ENCODE assay signal across 11 mouse cellular contexts in the genomic region with DNA sequence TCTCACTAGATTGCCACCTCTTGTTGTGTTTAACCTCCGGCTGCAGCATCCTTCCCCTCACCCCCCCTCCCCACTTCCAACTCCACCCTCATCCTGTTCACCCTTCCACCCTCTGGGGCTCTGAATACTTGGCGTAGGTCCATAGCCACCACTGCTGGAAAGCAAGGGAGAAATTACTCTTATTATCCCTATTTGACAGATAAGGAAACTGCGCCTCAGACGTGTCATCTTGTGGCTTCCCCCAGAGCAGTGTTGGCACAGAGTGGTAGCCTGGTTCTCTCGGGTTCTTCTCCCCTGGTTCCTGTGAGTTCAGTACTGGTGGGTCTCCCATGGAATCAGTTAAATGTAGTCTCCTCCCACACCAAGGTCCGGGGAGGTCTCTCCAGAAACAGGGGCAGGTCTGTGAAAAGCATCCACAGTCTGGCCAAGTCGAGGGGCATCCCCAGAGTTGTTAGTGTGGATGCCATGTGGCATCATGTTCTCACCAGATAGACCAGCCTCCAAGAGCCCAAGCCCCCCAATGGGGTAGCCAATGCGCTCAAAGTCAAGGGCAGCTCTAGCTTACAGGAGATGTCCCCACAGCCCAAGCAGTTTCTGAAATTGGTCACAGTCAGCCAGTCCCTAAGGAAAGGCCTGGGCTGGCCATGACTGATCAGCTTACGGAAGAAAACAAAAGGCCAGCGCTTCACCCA. TPM values are rescaled to one million over a fixed set of nuclear protein-coding genes. Genes with fewer than 3 reads are reported as not detected.
DNase-seq lines count a peak whose midpoint lies in the region; ATAC-seq lines count a peak whose summit lies in the region.
"Had no signal": no experiment of that assay in that cellular context is flagged by ENCODE, and none has a peak within 500 bp of the region (broad histone marks: within the 10 kb centered on the region; RNA-seq: fewer than 3 reads in every experiment).

No protein-coding gene starts in this region.

- H3K27me3 ChIP-seq in lung, embryonic 15.5 days = no peaks in the 10 kb centered on the region
- peaks cover 13% of the 10 kb centered on the region; the same call in 1 of the 2 replicates for H3K27me3 ChIP-seq in forebrain, embryonic 10.5 days (ENCODE audit: poor library complexity, severe bottlenecking)
- no peaks in the 10 kb centered on the region for H3K27me3 ChIP-seq in hindbrain, embryonic 11.5 days (ENCODE audit: control insufficient read depth, insufficient read depth, low read length)
- H3K27me3 ChIP-seq: neural tube, embryonic 13.5 days had no signal

- no peak overlapping the region for H3K4me2 ChIP-seq in lung, embryonic 15.5 days
- H3K4me2 ChIP-seq in hindbrain, embryonic 11.5 days (replicated peaks; ENCODE audit: low read depth, low read length) = no peak overlapping the region
- H3K4me2 ChIP-seq: neural tube, embryonic 13.5 days had no signal

- H3K36me3 ChIP-seq in lung, embryonic 15.5 days = no peaks in the 10 kb centered on the region
- no peaks in the 10 kb centered on the region for H3K36me3 ChIP-seq in forebrain, embryonic 10.5 days (replicated peaks)
- H3K36me3 ChIP-seq in hindbrain, embryonic 11.5 days (ENCODE audit: control insufficient read depth, insufficient read depth, low read length) = no peaks in the 10 kb centered on the region
- H3K36me3 ChIP-seq: heart, embryonic 10.5 days had no signal

- peaks cover 24% of the 10 kb centered on the region for H3K4me1 ChIP-seq in lung, embryonic 15.5 days
- H3K4me1 ChIP-seq in forebrain, embryonic 10.5 days = peaks cover 12% of the 10 kb centered on the region
- H3K4me1 ChIP-seq in hindbrain, embryonic 11.5 days (replicated peaks; ENCODE audit: control insufficient read depth, insufficient read depth, low read length) = no peaks in the 10 kb centered on the region

- no peak overlapping the region for H3K4me3 ChIP-seq in lung, embryonic 15.5 days
- no peak overlapping the region for H3K4me3 ChIP-seq in forebrain, embryonic 10.5 days
- H3K4me3 ChIP-seq in hindbrain, embryonic 11.5 days (ENCODE audit: low read depth, low read length) = no peak overlapping the region
- H3K4me3 ChIP-seq: heart, embryonic 10.5 days; layer of hippocampus, adult 2 months; neural tube, embryonic 13.5 days had no signal

- no peaks in the 10 kb centered on the region for H3K9me3 ChIP-seq in lung, embryonic 15.5 days
- no peaks in the 10 kb centered on the region for H3K9me3 ChIP-seq in forebrain, embryonic 10.5 days
- H3K9me3 ChIP-seq in hindbrain, embryonic 11.5 days (ENCODE audit: control insufficient read depth, low read length) = no peaks in the 10 kb centered on the region
- H3K9me3 ChIP-seq: heart, embryonic 10.5 days; neural tube, embryonic 13.5 days had no signal

- no peak for DNase-seq in lung, adult 18-20 months
- peak; percentile 75 for DNase-seq in kidney, postnatal 10 days
- no peak for DNase-seq in forebrain, embryonic 10.5 days (ENCODE audit: extremely low spot score, low spot score)
- no peak for DNase-seq in hindbrain, embryonic 11.5 days (ENCODE audit: low spot score)

- H3K9ac ChIP-seq in lung, embryonic 15.5 days = no peak overlapping the region
- no peak overlapping the region for H3K9ac ChIP-seq in hindbrain, embryonic 11.5 days (ENCODE audit: low read depth, low read length)
- H3K9ac ChIP-seq: neural tube, embryonic 13.5 days had no signal

- ATAC-seq in lung, embryonic 15.5 days (ENCODE audit: borderline replicate concordance, extremely low read depth, low FRiP score, low TSS enrichment) = peak; percentile 46; the same call in 1 of the 2 replicates
- ATAC-seq in hematopoietic stem cell, adult 5-6 weeks (replicated peaks in 1 of 2; ENCODE audit: insufficient read depth in 1 of 2, low FRiP score in 2 of 2, low TSS enrichment in 1 of 2, low read depth in 1 of 2, poor library complexity in 2 of 2, severe bottlenecking in 2 of 2) = peak; percentile 37 to 65
- peak; percentile 25 for ATAC-seq in megakaryocyte progenitor cell, adult 5-6 weeks (replicated peaks; ENCODE audit: poor library complexity)
- ATAC-seq in hindbrain, embryonic 11.5 days (ENCODE audit: low FRiP score) = no peak

- H3K27ac ChIP-seq in lung, embryonic 15.5 days = no peak overlapping the region
- no peak overlapping the region for H3K27ac ChIP-seq in forebrain, embryonic 10.5 days
- no peak overlapping the region for H3K27ac ChIP-seq in hindbrain, embryonic 11.5 days (ENCODE audit: low read depth, low read length)
- H3K27ac ChIP-seq: heart, embryonic 10.5 days; layer of hippocampus, adult 2 months; macrophage; neural tube, embryonic 13.5 days had no signal

- 36% methylated on average over 10 of the region's 10 CpGs for WGBS in lung, embryonic 15.5 days
- WGBS in forebrain, embryonic 10.5 days = 64% methylated on average over 10 of the region's 10 CpGs
- WGBS in hindbrain, embryonic 11.5 days = 65% methylated on average over 10 of the region's 10 CpGs

RNA-seq across cellular contexts. Expression of a gene that starts 12.7 kb away (rescaled TPM):
- polyA plus RNA-seq in lung, embryonic 15.5 days (2015; fragmentation: Nextera tagmentation; extraction: Ambion mirVana) = 13.9 and 14.9 TPM in 2 replicates
- 3.1 and 4.1 TPM in 2 replicates for total RNA-seq in hematopoietic stem cell, adult 5-6 weeks (2017)
- total RNA-seq in megakaryocyte progenitor cell, adult 5-6 weeks (2015) = 0.22 and 2.2 TPM in 2 replicates
- 0.74 and 0.79 TPM in 2 replicates for total RNA-seq in megakaryocyte progenitor cell, adult 5-6 weeks (2017)
- 1.2 and 1.9 TPM in 2 replicates for polyA plus RNA-seq in forebrain, embryonic 10.5 days (2016; fragmentation: Nextera tagmentation; extraction: Ambion mirVana)
- 3.3 and 3.7 TPM in 2 replicates for polyA plus RNA-seq in hindbrain, embryonic 11.5 days (2014; fragmentation: Nextera tagmentation; extraction: Ambion mirVana)
